Mouse (Mus musculus) hindbrain, embryonic 14.5 days (tissue): ENCODE data around the gene Gpsm1. TPM values are rescaled to one million over a fixed set of nuclear protein-coding genes. Genes with fewer than 3 reads are reported as not detected.

ENCODE experiments used
- ATAC-seq: fragments of 200-750 bp; cut with Nextera tagmentation; 2 replicates; pipeline ENCODE4 v1.8.0; 2017; ENCODE audit warnings: moderate number of reproducible peaks, mild to moderate bottlenecking, moderate TSS enrichment, moderate library complexity; ENCODE audit not compliant: low FRiP score
- DNase-seq: peaks from one replicate; pipeline ENCODE4 v3.0.0-alpha.2; 2015; ENCODE audit warnings: low spot score
- H3K27ac ChIP-seq: fragments of 300-500 bp; sonication (generic); 2 replicates; pipeline ENCODE4 v1.5.1; 2014; ENCODE audit warnings: mild to moderate bottlenecking, moderate library complexity
- H3K27me3 ChIP-seq: fragments of 300-500 bp; sonication (generic); 2 replicates; pipeline ENCODE4 v1.6.1; 2014; ENCODE audit warnings: mild to moderate bottlenecking, low read length, mixed read lengths; ENCODE audit not compliant: control insufficient read depth, insufficient read depth
- H3K36me3 ChIP-seq: fragments of 300-500 bp; sonication (generic); replicated peaks from 2 replicates; pipeline ENCODE4 v1.6.1; 2014; ENCODE audit not compliant: control insufficient read depth, insufficient read depth
- H3K4me1 ChIP-seq: fragments of 300-500 bp; sonication (generic); replicated peaks from 2 replicates; pipeline ENCODE4 v1.6.1; 2014; ENCODE audit warnings: antibody characterized with exemption, low read length, mixed read lengths; ENCODE audit not compliant: control insufficient read depth, insufficient read depth
- H3K4me2 ChIP-seq: fragments of 300-500 bp; sonication (generic); replicated peaks from 2 replicates; pipeline ENCODE4 v1.6.1; 2014; ENCODE audit warnings: mild to moderate bottlenecking, moderate library complexity
- H3K4me3 ChIP-seq: fragments of 300-500 bp; sonication (generic); replicated peaks from 2 replicates; pipeline ENCODE4 v1.5.1; 2014; ENCODE audit warnings: mild to moderate bottlenecking, low read length
- H3K9ac ChIP-seq: fragments of 300-500 bp; sonication (generic); 2 replicates; pipeline ENCODE4 v1.6.1; 2014
- H3K9me3 ChIP-seq: fragments of 300-500 bp; sonication (generic); 2 replicates; pipeline ENCODE4 v1.6.1; 2016; ENCODE audit warnings: low read length; ENCODE audit not compliant: control insufficient read depth
- WGBS: fragments of 180-500 bp; shearing (Covaris S2); extraction: QIAGEN DNeasy Blood & Tissue Kit; methylation state at CpG from one replicate; pipeline ENCODE4 v1.1.7; 2014; 5-methylcytosine and 5-hydroxymethylcytosine counted together
- polyA plus RNA-seq: library from polyadenylated mRNA; unstranded; fragments of >200 nt; fragmentation: Nextera tagmentation; extraction: Ambion mirVana; gene quantifications from 2 replicates; pipeline ENCODE4 v1.2.1, GENCODE M21; 2014

The Gpsm1 gene
- polyA plus RNA-seq: 96.7 and 101 TPM in 2 replicates

DNA sequence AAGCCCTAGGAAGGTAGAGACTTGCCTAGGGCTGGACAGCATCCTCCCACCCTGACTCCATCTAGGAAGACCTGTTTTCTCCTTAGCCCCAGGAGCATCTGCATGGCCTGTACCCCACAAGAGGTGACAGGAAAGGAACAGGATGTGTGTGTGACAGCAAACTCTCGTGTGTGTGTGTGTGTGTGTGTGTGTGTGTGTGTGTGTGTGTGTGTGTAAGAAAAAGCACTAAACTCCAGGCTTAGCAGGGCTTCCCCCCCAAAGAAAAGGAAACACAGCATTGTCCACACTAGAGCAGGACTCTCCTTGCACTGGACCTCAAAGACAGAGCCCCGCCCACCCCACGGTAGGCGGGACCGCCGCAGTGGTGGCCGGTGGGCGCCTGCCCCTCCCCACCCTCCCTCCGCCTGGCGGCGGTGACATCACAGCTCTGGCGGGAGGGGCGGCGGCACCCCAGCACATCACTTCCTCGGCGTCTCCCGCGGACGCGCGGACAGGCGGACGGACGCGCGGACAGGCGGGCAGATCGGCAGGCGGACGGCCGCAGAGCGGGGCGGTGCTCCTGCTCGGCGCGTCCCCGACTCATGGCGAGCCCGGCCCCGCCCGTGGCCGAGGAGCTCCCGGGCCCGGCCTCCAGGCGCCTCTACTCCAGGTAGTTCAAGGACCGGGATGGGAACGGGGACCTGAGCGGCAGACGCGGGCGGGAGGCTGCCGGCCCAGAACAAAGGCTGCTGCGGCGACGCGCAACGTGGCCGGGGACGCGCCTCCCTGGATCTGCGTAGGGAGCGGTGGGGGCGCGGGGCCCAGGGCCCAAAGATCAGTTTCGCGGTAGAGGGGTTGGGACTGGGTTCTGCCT is at the start of gene Gpsm1:
Gpsm1 (plus strand) TSS at position 444 of the 853 bp plus-strand sequence.
- Histone ChIP-seq H3K36me3 (no peaks in the 10 kb centered on the region), H3K9ac (peak within 1 kb of the TSS; percentile 81), H3K9me3 (no peaks in the 10 kb centered on the region), H3K27ac (peak within 1 kb of the TSS; percentile 97), H3K4me2 (peak within 1 kb of the TSS; percentile 99), H3K4me3 (peak within 1 kb of the TSS; percentile 52), H3K4me1 (peaks cover 51% of the 10 kb centered on the region), H3K27me3 (no peaks in the 10 kb centered on the region)
- peak; percentile 84 for DNase-seq
- WGBS: under 1% methylated on average over 57 of the region's 66 CpGs
- ATAC-seq: peak; percentile 85

DNA sequence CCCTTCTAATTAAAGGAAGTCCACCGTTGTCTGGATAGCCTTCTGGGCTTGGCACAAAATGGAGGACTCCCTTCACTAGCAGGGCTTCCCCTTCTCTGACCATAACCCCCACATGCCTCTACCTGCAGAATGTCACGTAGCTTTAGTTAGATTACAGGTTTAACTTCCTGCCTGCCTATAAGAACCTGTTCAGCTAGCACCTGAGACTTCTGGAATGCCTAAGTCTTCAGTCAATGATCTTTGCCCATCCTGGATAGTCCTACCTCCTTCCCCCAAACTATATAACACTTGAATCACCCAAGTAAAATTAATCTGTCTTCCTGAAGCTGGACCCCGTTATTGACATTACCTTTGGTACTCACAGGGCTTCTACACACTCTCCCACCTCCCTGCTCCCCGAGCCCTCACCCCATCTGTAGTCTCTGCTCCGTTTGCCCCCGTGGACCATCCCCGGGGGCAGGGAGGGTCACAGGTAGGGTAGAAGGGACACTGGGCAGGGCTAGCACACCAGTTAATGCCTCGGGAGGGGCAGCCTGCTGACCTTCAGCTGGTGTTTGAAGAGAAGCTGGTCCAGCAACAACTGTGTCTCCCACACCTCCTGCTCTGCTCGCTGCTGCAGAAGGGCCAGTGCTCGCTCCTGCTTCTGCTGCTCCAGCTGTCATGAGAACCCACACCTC is 49.1 kb upstream of the Gpsm1 start:
- Histone ChIP-seq H3K27me3 (no peaks in the 10 kb centered on the region), H3K4me2 (no peak overlapping the region), H3K4me1 (no peaks in the 10 kb centered on the region), H3K36me3 (no peaks in the 10 kb centered on the region), H3K4me3 (no peak overlapping the region), H3K27ac (no peak overlapping the region), H3K9ac (no peak overlapping the region), H3K9me3 (no peaks in the 10 kb centered on the region)
- no peak for DNase-seq
- WGBS: 87% methylated on average over 10 of the region's 10 CpGs
- no peak for ATAC-seq

DNA sequence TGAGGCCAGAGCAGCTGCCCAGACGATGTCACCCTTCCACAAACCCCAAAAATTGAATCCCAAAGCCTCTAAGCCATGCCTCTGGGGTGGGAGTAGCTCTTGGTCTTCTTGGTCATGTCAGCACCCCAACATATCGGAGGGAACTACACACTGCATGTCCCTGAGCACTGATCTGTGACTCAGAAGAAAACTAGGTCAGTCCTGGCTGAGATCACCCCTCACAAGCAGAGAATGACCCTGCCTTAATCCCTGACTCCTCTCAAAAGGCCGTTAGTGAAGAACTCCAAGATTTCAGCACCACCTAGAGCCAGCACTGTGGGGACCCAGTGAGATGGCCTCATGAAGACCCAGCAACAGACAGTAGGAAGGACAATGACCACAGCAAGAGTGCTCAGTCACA is 47.1 kb upstream of the Gpsm1 start:
- Histone ChIP-seq H3K9ac (no peak overlapping the region), H3K9me3 (no peaks in the 10 kb centered on the region), H3K4me2 (no peak overlapping the region), H3K4me1 (no peaks in the 10 kb centered on the region), H3K36me3 (no peaks in the 10 kb centered on the region), H3K4me3 (no peak overlapping the region), H3K27ac (no peak overlapping the region), H3K27me3 (no peaks in the 10 kb centered on the region)
- DNase-seq (no peak), ATAC-seq (no peak)
- 59% methylated on average over 3 of the region's 3 CpGs for WGBS

DNA sequence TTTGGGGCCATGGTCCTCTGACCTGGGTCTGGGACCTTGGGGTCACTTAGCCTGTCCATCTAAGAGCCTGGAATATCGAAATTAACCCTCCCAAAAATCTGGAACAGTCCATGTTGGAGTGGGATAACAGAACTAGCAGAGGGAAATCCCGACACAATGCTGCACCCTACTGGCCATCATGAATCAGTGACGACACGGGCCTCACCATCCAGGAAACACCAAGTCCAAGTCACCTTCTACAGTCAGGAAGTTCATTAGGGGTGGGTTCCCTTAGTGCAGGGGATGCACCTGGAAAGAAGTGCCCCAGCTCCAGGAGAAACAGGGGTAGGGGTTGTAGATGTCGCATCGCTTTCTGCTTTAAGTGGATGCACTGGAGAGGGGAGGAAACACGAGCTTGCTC is 41.7 kb upstream of the Gpsm1 start:
- 23% methylated on average over 7 of the region's 7 CpGs for whole genome bisulfite sequencing
- ATAC-seq: 0 out of 2 replicates have a peak, but pooled peaks have one; percentile 46

DNA sequence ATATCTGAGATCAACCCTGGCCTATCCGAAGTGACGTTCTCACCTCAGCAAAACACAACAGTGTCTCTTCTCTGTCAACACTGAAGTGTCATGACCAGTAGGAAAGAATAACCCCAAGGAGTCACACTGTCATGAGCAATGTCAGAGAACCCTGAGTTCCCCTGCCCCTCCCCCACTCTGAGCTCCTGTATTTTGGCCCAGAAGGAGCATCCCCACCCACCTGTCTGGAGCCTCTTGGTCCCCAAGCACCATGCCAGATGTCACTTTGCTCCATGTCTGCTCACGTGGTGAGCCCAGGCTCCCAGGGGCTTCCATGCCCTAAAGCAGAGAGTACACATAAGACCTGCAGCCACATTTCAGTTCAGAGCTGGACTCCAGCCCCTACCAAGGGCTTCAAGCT is 35.6 kb upstream of the Gpsm1 start:
- H3K4me2 ChIP-seq: no peak overlapping the region
- ATAC-seq (no peak), DNase-seq (no peak)
- no peaks in the 10 kb centered on the region for H3K4me1 ChIP-seq
- H3K4me3 ChIP-seq: no peak overlapping the region
- H3K27me3 ChIP-seq: no peaks in the 10 kb centered on the region
- H3K36me3 ChIP-seq: no peaks in the 10 kb centered on the region
- H3K27ac ChIP-seq: no peak overlapping the region
- WGBS: 81% methylated on average over 3 of the region's 3 CpGs
- H3K9me3 ChIP-seq: no peaks in the 10 kb centered on the region
- H3K9ac ChIP-seq: no peak overlapping the region

More for the DNA sequence above, 41.7 kb upstream of the Gpsm1 start:
- Histone ChIP-seq H3K4me3 (no peak overlapping the region), H3K27me3 (no peaks in the 10 kb centered on the region), H3K9me3 (no peaks in the 10 kb centered on the region), H3K4me2 (no peak overlapping the region), H3K27ac (no peak overlapping the region), H3K4me1 (no peaks in the 10 kb centered on the region), H3K36me3 (no peaks in the 10 kb centered on the region), H3K9ac (no peak overlapping the region)
- DNase-seq: peak; percentile 82

DNA sequence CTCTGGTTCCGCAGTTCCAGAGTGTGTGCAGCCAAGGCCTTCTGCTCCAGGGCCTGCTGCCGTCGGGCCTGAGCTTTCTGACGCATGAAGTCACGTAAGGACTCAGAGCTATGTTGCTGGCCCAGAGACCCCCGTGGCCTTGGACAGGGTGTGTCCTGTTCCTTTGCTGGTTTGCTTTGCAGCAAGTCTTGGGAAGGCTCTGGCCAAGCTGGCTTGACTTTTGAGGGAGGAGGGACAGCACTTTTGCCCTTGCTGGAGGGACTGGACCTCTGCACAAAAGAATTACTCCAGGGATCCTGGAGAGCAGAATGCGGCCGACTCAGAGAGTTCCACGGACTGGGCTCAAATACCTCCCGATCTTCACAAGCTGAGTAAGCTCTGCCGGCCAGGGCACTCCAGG is 34.7 kb upstream of the Gpsm1 start:
- H3K9me3 ChIP-seq: no peaks in the 10 kb centered on the region
- no peaks in the 10 kb centered on the region for H3K36me3 ChIP-seq
- H3K4me1 ChIP-seq: peaks cover 1% of the 10 kb centered on the region
- no peaks in the 10 kb centered on the region for H3K27me3 ChIP-seq
- H3K9ac ChIP-seq: no peak overlapping the region
- H3K4me3 ChIP-seq: no peak overlapping the region
- no peak overlapping the region for H3K4me2 ChIP-seq
- DNase-seq: no peak
- ATAC-seq: no peak
- 80% methylated on average over 11 of the region's 11 CpGs for WGBS
- H3K27ac ChIP-seq: no peak overlapping the region

DNA sequence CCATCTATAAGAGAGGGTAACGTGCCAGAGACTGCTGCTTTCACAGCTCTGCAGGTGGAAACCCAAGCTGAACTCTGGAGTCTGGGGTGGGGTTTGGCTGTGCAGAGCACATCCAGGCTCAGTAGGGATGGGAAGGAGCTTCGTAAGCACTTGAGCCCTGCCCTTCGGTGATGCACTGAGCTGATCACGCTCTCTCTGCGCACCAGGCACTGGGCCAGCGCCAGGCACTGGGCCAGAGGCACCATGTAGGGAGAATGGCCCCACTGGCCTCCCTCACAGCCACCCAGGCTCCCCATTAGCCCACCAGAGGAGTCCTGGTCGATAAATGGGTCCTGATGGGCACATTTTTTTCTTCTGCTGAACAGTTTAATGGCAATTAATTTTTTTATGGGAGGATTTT is 29.5 kb upstream of the Gpsm1 start:
- H3K9ac ChIP-seq: no peak overlapping the region
- no peak overlapping the region for H3K4me2 ChIP-seq
- no peak for DNase-seq
- no peak overlapping the region for H3K27ac ChIP-seq
- H3K4me3 ChIP-seq: no peak overlapping the region
- no peak for ATAC-seq
- H3K36me3 ChIP-seq: no peaks in the 10 kb centered on the region
- H3K9me3 ChIP-seq: no peaks in the 10 kb centered on the region
- no peaks in the 10 kb centered on the region for H3K27me3 ChIP-seq
- 42% methylated on average over 7 of the region's 7 CpGs for WGBS
- H3K4me1 ChIP-seq: peaks cover 8% of the 10 kb centered on the region

DNA sequence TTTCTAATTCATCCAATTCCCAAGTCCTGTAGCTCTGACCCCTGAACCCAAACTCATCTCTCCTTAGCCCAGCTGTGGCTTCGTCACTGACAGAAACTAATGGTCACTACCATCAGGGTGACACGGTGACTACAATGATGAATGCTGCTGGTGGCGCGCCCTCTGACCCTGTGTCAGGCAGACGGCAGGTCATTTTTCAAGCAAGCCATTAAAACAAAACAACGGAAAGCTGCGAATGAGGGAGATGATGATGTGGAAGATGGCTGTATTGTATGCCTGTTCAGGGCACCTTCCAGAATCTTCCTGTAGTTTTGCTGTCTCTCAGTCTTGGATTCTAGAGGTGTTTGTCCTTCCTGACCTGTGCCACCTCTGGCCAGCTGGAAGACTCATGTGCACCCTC is 28.9 kb upstream of the Gpsm1 start:
- no peak overlapping the region for H3K4me2 ChIP-seq
- H3K36me3 ChIP-seq: no peaks in the 10 kb centered on the region
- no peak overlapping the region for H3K27ac ChIP-seq
- peaks cover 8% of the 10 kb centered on the region for H3K4me1 ChIP-seq
- 45% methylated on average over 7 of the region's 7 CpGs for WGBS
- no peaks in the 10 kb centered on the region for H3K9me3 ChIP-seq
- DNase-seq: no peak
- H3K4me3 ChIP-seq: no peak overlapping the region
- no peak for ATAC-seq
- no peaks in the 10 kb centered on the region for H3K27me3 ChIP-seq
- H3K9ac ChIP-seq: no peak overlapping the region

DNA sequence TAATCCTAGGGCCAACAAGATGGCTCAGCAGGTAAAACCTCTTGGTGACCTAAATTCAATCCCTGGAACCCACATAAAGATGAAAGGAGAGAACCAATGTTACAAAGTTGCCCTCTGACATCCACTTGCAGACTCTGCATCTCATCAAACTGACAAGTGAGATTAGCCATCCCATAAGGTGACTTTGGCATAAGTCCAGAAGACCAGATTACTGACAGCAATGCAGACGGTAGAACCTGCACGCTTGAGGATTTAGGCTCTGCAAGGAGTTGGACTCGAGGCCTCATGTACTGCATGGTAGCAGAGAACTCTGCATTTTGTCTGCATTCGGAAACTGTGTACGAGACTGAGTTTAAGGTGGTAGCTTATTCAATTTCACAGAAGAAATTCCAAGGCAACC is 25.2 kb upstream of the Gpsm1 start:
- Histone ChIP-seq H3K9ac (no peak overlapping the region), H3K4me1 (peaks cover 8% of the 10 kb centered on the region), H3K9me3 (no peaks in the 10 kb centered on the region), H3K4me2 (no peak overlapping the region), H3K27ac (no peak overlapping the region), H3K4me3 (no peak overlapping the region), H3K36me3 (no peaks in the 10 kb centered on the region), H3K27me3 (no peaks in the 10 kb centered on the region)
- ATAC-seq (no peak), DNase-seq (no peak)
- WGBS: 85% methylated on average over 5 of the region's 5 CpGs
